Mouse (Mus musculus) kidney, postnatal 0 days (tissue): ENCODE measurements around the gene Baiap2l1. TPM values are rescaled to one million over a fixed set of nuclear protein-coding genes. Genes with fewer than 3 reads are reported as not detected.

Source experiments
- ATAC-seq: fragments of 200-750 bp; cut with Nextera tagmentation; replicated peaks from 2 replicates; pipeline ENCODE4 v1.8.0; 2017; ENCODE audit warnings: low read depth, moderate number of reproducible peaks, moderate TSS enrichment, moderate library complexity; ENCODE audit not compliant: low FRiP score
- DNase-seq: peaks from one replicate; pipeline ENCODE4 v3.0.0-alpha.2; 2016; ENCODE audit warnings: low spot score
- H3K27ac ChIP-seq: fragments of 300-500 bp; sonication (generic); 2 replicates; pipeline ENCODE4 v1.5.1; 2014; ENCODE audit warnings: mild to moderate bottlenecking
- H3K27me3 ChIP-seq: fragments of 300-500 bp; sonication (generic); 2 replicates; pipeline ENCODE4 v1.6.1; 2014; ENCODE audit warnings: low read length, mixed read lengths; ENCODE audit not compliant: insufficient read depth
- H3K36me3 ChIP-seq: fragments of 300-500 bp; sonication (generic); 2 replicates; pipeline ENCODE4 v1.6.1; 2014; ENCODE audit warnings: low read length, mixed read lengths; ENCODE audit not compliant: insufficient read depth
- H3K4me1 ChIP-seq: fragments of 300-500 bp; sonication (generic); replicated peaks from 2 replicates; pipeline ENCODE4 v1.6.1; 2014; ENCODE audit warnings: antibody characterized with exemption, low read length, mixed read lengths; ENCODE audit not compliant: insufficient read depth
- H3K4me2 ChIP-seq: fragments of 300-500 bp; sonication (generic); 2 replicates; pipeline ENCODE4 v1.6.1; 2014; ENCODE audit warnings: mild to moderate bottlenecking, low read length, moderate library complexity, mixed read lengths
- H3K4me3 ChIP-seq: fragments of 300-500 bp; sonication (generic); replicated peaks from 2 replicates; pipeline ENCODE4 v1.5.1; 2014; ENCODE audit warnings: low read depth, low read length
- H3K9ac ChIP-seq: fragments of 300-500 bp; sonication (generic); 2 replicates; pipeline ENCODE4 v1.6.1; 2014; ENCODE audit warnings: low read depth, low read length
- H3K9me3 ChIP-seq: fragments of 300-500 bp; sonication (generic); replicated peaks from 2 replicates; pipeline ENCODE4 v1.6.1; 2016; ENCODE audit warnings: low read length, inconsistent platforms, mixed read lengths
- CTCF ChIP-seq: IDR thresholded peaks from 2 replicates; pipeline ENCODE4 v1.5.1; 2016; ENCODE audit warnings: antibody characterized with exemption, low read depth, mild to moderate bottlenecking, moderate library complexity
- WGBS: fragments of 180-500 bp; shearing (Covaris S2); extraction: QIAGEN DNeasy Blood & Tissue Kit; methylation state at CpG from one replicate; pipeline ENCODE4 v1.1.7; 2014; 5-methylcytosine and 5-hydroxymethylcytosine counted together
- polyA plus RNA-seq: library from polyadenylated mRNA; unstranded; fragments of >200 nt; fragmentation: Nextera tagmentation; extraction: Ambion mirVana; gene quantifications from 2 replicates; pipeline ENCODE4 v1.2.1, GENCODE M21; 2015

Gene Baiap2l1
- polyA plus RNA-seq, 1 experiment from 2014 or later: 14.0 TPM

DNA sequence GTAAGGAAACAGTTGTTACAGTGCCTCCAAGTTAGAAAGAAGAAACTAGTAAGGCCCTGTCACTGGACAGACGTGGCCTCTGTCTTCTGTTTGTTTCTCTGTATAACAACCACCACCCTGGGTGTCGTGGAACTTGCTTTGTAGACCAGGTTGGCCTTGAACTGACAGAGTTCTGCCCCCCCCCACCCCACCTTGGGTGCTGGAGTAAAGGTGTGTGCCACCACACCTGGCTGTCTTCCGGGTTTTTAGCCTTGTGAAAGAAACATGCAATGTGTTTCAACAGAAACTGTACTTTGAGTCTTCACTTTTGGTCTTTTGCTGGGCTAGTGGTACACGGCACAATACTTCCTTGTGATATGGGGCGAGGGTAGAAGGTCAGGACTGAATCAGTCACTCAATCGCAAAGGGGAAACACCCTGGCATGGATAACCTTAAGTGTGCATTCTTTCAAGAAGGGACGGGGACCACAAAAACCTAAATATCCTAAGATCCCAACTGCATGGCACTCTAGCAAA is 61.8 kb downstream of the Baiap2l1 start:
- WGBS: 76% methylated on average over 7 of the region's 7 CpGs
- no peaks in the 10 kb centered on the region for H3K9me3 ChIP-seq
- H3K4me1 ChIP-seq: no peaks in the 10 kb centered on the region
- TF ChIP-seq CTCF: no peak
- no peak for DNase-seq
- H3K27ac ChIP-seq: no peak overlapping the region
- H3K27me3 ChIP-seq: no peaks in the 10 kb centered on the region
- no peak overlapping the region for H3K4me2 ChIP-seq
- no peak overlapping the region for H3K4me3 ChIP-seq
- H3K9ac ChIP-seq: no peak overlapping the region
- ATAC-seq: no peak
- no peaks in the 10 kb centered on the region for H3K36me3 ChIP-seq

GRCm38 (mm10) chr5:144295357-144295756 is 62.6 kb downstream of the Baiap2l1 start:
- 48% methylated on average over 1 of the region's 1 CpGs for WGBS
- Histone ChIP-seq H3K27ac (no peak overlapping the region), H3K4me2 (no peak overlapping the region), H3K9ac (no peak overlapping the region), H3K36me3 (no peaks in the 10 kb centered on the region), H3K9me3 (no peaks in the 10 kb centered on the region), H3K4me3 (no peak overlapping the region), H3K4me1 (no peaks in the 10 kb centered on the region), H3K27me3 (no peaks in the 10 kb centered on the region)
- no peak for TF ChIP-seq CTCF
- ATAC-seq (no peak), DNase-seq (no peak)

DNA sequence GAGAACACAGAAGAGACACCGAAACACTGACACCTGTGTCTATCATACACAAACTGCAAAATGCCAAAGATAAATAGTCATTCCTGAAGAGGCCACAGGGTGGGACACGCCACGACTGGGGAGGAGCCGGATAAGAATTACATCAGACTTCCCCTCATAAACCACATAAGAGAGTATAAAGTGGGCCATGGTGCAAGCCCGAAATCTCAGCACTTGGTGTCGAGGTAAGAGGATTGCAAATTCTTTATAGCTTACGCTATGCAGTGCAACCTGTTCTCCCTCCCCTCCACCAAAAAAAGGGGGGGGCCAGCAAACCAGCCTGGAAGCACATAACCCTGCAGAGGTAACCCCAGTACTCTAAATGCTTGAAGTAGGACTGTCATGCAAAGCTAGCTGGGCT is 63.0 kb downstream of the Baiap2l1 start:
- WGBS: 65% methylated on average over 7 of the region's 7 CpGs
- Histone ChIP-seq H3K4me1 (no peaks in the 10 kb centered on the region), H3K9me3 (no peaks in the 10 kb centered on the region), H3K36me3 (no peaks in the 10 kb centered on the region), H3K9ac (no peak overlapping the region), H3K27me3 (no peaks in the 10 kb centered on the region), H3K27ac (no peak overlapping the region), H3K4me2 (no peak overlapping the region), H3K4me3 (no peak overlapping the region)
- no peak for TF ChIP-seq CTCF
- no peak for DNase-seq
- ATAC-seq: no peak

DNA sequence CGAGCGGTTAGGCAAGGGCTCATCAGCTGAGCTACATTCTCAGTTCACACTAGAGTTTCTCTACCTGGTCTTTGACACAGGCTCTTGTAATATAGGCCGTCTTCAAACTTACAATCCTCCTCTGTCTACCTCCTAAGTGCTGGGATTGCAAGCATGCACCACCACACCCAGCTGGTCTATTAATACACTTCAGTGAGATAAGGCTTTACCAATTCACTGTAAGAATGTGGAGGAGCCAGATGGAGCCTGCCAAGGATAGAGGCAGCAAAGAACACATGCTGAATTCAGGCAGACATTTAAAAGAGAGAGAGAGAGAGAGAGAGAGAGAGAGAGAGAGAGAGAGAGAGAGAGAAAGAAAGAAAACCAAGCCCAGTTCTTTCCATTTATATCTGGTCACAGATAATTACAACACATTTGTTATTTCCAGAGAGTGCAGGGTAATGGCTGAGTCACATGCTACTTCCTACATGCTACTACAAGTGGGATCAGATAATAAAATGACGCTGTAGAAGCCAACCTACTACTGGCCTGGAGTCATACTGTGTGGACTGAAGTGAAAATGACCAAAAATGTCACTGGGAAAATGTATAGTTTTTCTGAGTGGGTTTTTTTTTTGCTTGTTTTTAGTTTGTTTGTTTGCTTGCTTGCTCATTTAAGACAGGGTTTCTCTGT is 68.0 kb downstream of the Baiap2l1 start:
- Histone ChIP-seq H3K36me3 (no peaks in the 10 kb centered on the region), H3K9me3 (no peaks in the 10 kb centered on the region), H3K4me1 (no peaks in the 10 kb centered on the region), H3K4me2 (no peak overlapping the region), H3K9ac (no peak overlapping the region), H3K27ac (no peak overlapping the region), H3K27me3 (no peaks in the 10 kb centered on the region), H3K4me3 (no peak overlapping the region)
- 81% methylated on average over 4 of the region's 4 CpGs for WGBS
- ATAC-seq (no peak), DNase-seq (no peak)
- no peak for TF ChIP-seq CTCF

- Histone ChIP-seq H3K4me1 (no peaks in the 10 kb centered on the region), H3K27me3 (no peaks in the 10 kb centered on the region), H3K9me3 (no peaks in the 10 kb centered on the region), H3K9ac (no peak overlapping the region), H3K36me3 (no peaks in the 10 kb centered on the region), H3K4me2 (no peak overlapping the region), H3K27ac (no peak overlapping the region), H3K4me3 (no peak overlapping the region)
- no peak for DNase-seq
- no peak for ATAC-seq
- no peak for TF ChIP-seq CTCF
- WGBS: 83% methylated on average over 9 of the region's 9 CpGs
Observed at GRCm38 (mm10) chr5:144288391-144288790, 69.5 kb downstream of the Baiap2l1 start.

DNA sequence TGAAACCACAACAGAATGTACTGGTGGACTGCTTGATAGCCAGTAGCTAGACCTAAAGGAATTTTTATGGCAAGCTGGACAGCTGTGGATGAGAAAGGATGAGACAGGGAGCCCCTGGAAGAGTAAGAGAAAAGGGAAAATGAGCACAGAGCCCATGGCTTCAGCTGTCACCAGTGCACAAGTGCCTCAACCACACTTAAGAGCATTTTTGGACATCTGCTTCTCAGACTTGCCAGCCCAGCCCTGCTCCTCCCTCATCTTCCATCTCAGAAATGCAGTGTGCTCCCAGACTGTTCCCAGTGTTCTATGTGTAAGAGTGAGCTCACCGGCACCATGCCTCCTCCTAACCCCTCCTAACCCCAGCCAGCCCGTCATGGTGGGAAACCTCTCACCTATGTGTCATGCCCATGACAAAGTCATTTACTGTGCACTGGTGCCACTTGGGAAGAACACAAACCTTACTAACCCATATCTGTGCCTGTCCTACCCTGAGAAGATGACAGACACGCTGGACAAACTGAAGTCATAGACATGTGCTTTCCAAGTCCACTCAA is 70.6 kb downstream of the Baiap2l1 start:
- H3K9me3 ChIP-seq: no peaks in the 10 kb centered on the region
- WGBS: 57% methylated on average over 3 of the region's 3 CpGs
- H3K27me3 ChIP-seq: no peaks in the 10 kb centered on the region
- no peak for TF ChIP-seq CTCF
- H3K4me1 ChIP-seq: no peaks in the 10 kb centered on the region
- H3K9ac ChIP-seq: no peak overlapping the region
- H3K4me2 ChIP-seq: no peak overlapping the region
- DNase-seq (no peak), ATAC-seq (no peak)
- no peak overlapping the region for H3K4me3 ChIP-seq
- H3K27ac ChIP-seq: no peak overlapping the region
- 0 out of 2 replicates have a peak, but pooled peaks cover 3% of the 10 kb centered on the region for H3K36me3 ChIP-seq
